Mouse (Mus musculus) midbrain, embryonic 10.5 days (tissue): ENCODE measurements around the gene Slc39a9. TPM values are rescaled to one million over a fixed set of nuclear protein-coding genes. Genes with fewer than 3 reads are reported as not detected.

Experiments
- DNase-seq: peaks from one replicate; pipeline ENCODE4 v3.0.0-alpha.2; 2017; ENCODE audit warnings: low spot score
- H3K27ac ChIP-seq: fragments of 300-500 bp; sonication (generic); replicated peaks from 2 replicates; pipeline ENCODE4 v1.5.1; 2016; ENCODE audit warnings: mild to moderate bottlenecking
- H3K27me3 ChIP-seq: fragments of 300-500 bp; sonication (generic); 2 replicates; pipeline ENCODE4 v1.6.1; 2016; ENCODE audit warnings: low read depth, mild to moderate bottlenecking; ENCODE audit not compliant: poor library complexity, severe bottlenecking
- H3K36me3 ChIP-seq: fragments of 300-500 bp; sonication (generic); 2 replicates; pipeline ENCODE4 v1.6.1; 2016; ENCODE audit warnings: mild to moderate bottlenecking, moderate library complexity
- H3K4me1 ChIP-seq: fragments of 300-500 bp; sonication (generic); 2 replicates; pipeline ENCODE4 v1.6.1; 2016
- H3K4me3 ChIP-seq: fragments of 300-500 bp; sonication (generic); 2 replicates; pipeline ENCODE4 v1.5.1; 2016; ENCODE audit warnings: mild to moderate bottlenecking, moderate library complexity
- H3K9me3 ChIP-seq: fragments of 300-500 bp; sonication (generic); replicated peaks from 2 replicates; pipeline ENCODE4 v1.6.1; 2016; ENCODE audit warnings: mild to moderate bottlenecking
- WGBS: fragments of 180-500 bp; shearing (Covaris S2); methylation state at CpG from one replicate; pipeline ENCODE4 v1.1.7; 2016; 5-methylcytosine and 5-hydroxymethylcytosine counted together
- polyA plus RNA-seq: library from polyadenylated mRNA; unstranded; fragments of >200 nt; fragmentation: Nextera tagmentation; extraction: Ambion mirVana; gene quantifications from 2 replicates; pipeline ENCODE4 v1.2.1, GENCODE M21; 2016

Gene Slc39a9
- polyA plus RNA-seq, 1 experiment from 2014 or later, result 26.3 TPM

DNA sequence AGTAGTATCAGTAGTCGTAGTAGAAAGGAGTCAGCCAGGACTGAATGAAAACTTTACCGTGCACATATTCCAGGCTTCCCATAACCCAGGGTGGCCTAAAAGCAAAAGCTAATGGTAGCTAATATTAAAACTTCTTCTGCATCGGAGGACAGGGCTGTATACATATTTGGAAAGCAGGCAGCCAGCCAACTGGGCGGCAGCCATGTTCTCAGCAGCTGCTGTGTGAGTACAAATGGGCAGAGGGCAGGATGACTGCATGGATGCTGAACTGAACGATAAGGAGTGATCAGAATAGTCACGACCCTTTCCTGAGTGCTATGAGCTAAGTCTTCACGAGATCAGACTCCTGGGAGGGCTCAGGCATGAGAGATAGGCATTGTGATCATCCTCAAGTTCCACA, 57.6 kb downstream of the Slc39a9 start:
- Histone ChIP-seq H3K36me3 (no peaks in the 10 kb centered on the region), H3K4me3 (no peak overlapping the region), H3K4me1 (peaks cover 4% of the 10 kb centered on the region; the same call in 1 of the 2 replicates), H3K27ac (no peak overlapping the region), H3K27me3 (no peaks in the 10 kb centered on the region; the same call in 1 of the 2 replicates), H3K9me3 (no peaks in the 10 kb centered on the region)
- 86% methylated on average over 7 of the region's 7 CpGs for WGBS
- DNase-seq, result no peak

DNA sequence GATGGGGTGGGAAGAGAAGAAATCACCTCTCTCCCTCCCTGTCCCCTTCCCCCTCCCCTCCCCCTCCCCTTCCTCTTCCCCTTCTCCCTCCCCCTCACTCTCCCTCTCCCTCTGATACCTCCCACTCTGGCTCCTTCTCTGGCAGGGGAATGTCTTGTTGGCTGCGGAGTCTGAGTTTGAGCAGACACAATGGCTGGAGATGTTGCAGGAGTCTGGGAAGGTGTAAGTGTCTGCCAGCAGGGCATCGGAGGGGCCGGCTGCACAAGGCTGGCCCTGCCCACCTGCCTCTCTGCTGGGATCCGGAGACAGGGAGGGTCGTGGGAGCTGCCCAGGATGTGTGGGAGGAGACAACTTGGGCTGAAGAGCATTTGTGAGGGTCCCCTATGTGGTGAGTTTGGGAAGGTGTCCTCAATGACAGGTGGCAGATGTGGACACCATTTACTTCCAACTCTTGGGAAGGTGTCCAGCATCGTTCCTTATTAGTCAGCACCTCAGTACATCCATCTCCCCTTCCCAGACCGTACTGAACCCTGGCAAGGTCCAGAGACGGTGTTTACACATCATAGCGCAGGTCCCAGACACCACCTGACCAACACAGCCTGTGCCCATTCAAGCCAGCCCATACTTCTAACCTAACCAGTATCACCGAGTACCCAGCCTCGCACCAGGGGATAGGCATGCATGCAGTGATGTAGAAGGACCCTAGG, 62.7 kb downstream of the Slc39a9 start:
- WGBS, result 64% methylated on average over 11 of the region's 11 CpGs
- no peak for DNase-seq

DNA sequence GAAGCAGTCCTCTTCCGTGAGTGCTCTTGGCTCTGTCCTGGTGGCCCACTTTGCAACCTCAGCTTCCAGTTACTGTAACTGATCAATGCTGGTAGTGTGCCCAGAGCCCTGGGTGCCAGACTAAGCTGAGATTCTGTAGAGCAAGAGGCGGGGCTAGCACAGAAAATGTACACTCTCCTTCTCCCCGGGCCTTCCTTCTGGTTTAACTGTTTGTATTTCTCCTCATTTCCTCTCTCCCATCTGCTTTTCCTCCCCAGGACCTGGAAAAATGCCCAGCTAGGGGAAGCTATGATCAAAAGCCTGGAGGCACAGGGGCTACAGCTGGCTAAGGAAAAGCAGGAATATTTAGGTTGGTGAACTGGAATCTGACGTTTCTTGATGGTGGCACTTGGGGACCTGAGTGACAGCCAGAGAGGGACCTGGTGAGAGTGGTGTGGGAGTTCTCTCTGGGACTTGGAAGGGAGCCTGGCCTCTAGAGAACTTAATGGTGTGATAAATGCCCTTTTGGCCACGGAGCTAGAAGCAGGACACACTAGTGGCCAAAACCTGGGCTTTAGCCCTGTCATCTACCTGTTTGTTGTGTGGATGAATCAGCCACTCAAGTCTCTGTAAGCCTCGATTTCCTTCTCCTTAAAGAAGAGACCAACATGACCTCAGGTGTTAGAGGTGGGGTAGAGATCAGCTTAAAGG, 63.4 kb downstream of the Slc39a9 start:
- Histone ChIP-seq H3K9me3 (no peaks in the 10 kb centered on the region), H3K36me3 (no peaks in the 10 kb centered on the region), H3K4me3 (no peak overlapping the region), H3K27ac (no peak overlapping the region), H3K27me3 (no peaks in the 10 kb centered on the region), H3K4me1 (peaks cover 5% of the 10 kb centered on the region; the same call in 1 of the 2 replicates)
- no peak for DNase-seq
- WGBS, result 78% methylated on average over 6 of the region's 6 CpGs

More for the DNA sequence above, 62.7 kb downstream of the Slc39a9 start:
- H3K36me3 ChIP-seq, result no peaks in the 10 kb centered on the region
- H3K4me1 ChIP-seq, result peaks cover 5% of the 10 kb centered on the region; the same call in 1 of the 2 replicates
- H3K27ac ChIP-seq, result no peak overlapping the region
- no peaks in the 10 kb centered on the region for H3K9me3 ChIP-seq
- no peak overlapping the region for H3K4me3 ChIP-seq
- no peaks in the 10 kb centered on the region for H3K27me3 ChIP-seq

DNA sequence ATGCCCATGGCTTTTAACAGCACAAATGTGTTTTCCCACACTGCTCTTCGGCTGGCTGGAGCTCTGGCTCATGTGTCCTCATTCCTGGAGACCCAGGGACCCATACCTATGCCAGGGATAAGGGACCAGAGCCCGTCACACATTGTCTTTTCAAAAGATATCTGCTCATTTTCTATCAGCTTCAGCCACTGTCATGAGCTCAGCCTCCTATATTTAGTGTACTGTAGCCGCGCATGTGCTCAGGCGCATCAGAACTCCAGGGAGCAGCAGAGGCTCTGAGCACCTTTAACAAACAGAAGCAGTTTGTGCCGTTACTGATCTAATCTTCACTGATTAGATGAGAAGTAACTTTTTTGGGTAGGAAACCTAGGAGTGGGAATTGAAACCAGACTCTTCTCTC, 72.2 kb downstream of the Slc39a9 start:
- no peaks in the 10 kb centered on the region for H3K9me3 ChIP-seq
- H3K4me3 ChIP-seq, result no peak overlapping the region
- DNase-seq, result no peak
- no peaks in the 10 kb centered on the region for H3K36me3 ChIP-seq
- peaks cover 20% of the 10 kb centered on the region for H3K4me1 ChIP-seq
- WGBS, result 84% methylated on average over 6 of the region's 6 CpGs
- H3K27me3 ChIP-seq, result peaks cover 7% of the 10 kb centered on the region
- no peak overlapping the region for H3K27ac ChIP-seq

DNA sequence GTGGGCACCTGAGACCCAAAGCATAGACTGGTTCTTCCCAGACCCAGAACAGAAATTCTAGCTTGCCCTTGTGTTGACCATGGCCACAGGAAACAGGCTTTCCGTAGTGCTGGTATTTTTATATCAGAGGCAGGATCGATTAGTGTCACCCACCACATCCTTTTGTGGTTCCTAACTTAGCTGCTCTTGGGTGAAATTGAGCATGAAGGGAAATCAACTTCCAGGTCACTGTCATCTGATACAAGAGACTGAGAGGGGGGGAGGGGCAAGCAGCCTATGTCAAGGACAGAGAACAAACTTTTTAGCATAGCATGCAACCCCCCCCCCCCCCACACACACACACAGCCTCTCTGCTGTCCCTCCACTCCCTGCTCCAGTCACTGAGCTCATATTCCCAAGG, 75.5 kb downstream of the Slc39a9 start:
- peaks cover 22% of the 10 kb centered on the region for H3K4me1 ChIP-seq
- H3K27ac ChIP-seq, result no peak overlapping the region
- WGBS, result 75% methylated on average over 2 of the region's 2 CpGs
- peaks cover 7% of the 10 kb centered on the region for H3K27me3 ChIP-seq
- DNase-seq, result no peak
- no peak overlapping the region for H3K4me3 ChIP-seq
- H3K9me3 ChIP-seq, result no peaks in the 10 kb centered on the region
- no peaks in the 10 kb centered on the region for H3K36me3 ChIP-seq

GRCm38 (mm10) chr12:80720507-80720906, 76.8 kb downstream of the Slc39a9 start:
- WGBS, result 47% methylated on average over 12 of the region's 12 CpGs
- peak; percentile 26 for DNase-seq
- Histone ChIP-seq H3K4me1 (peaks cover 17% of the 10 kb centered on the region), H3K27me3 (peaks cover 5% of the 10 kb centered on the region), H3K4me3 (no peak overlapping the region), H3K9me3 (no peaks in the 10 kb centered on the region), H3K27ac (no peak overlapping the region), H3K36me3 (no peaks in the 10 kb centered on the region)

- Histone ChIP-seq H3K4me1 (peaks cover 17% of the 10 kb centered on the region), H3K4me3 (no peak overlapping the region), H3K27me3 (peaks cover 4% of the 10 kb centered on the region; the same call in 1 of the 2 replicates), H3K36me3 (no peaks in the 10 kb centered on the region), H3K27ac (no peak overlapping the region), H3K9me3 (no peaks in the 10 kb centered on the region)
- 77% methylated on average over 15 of the region's 15 CpGs for WGBS
- DNase-seq, result no peak
These were observed 77.8 kb downstream of the Slc39a9 start for GRCm38 (mm10) chr12:80721458-80721857.

DNA sequence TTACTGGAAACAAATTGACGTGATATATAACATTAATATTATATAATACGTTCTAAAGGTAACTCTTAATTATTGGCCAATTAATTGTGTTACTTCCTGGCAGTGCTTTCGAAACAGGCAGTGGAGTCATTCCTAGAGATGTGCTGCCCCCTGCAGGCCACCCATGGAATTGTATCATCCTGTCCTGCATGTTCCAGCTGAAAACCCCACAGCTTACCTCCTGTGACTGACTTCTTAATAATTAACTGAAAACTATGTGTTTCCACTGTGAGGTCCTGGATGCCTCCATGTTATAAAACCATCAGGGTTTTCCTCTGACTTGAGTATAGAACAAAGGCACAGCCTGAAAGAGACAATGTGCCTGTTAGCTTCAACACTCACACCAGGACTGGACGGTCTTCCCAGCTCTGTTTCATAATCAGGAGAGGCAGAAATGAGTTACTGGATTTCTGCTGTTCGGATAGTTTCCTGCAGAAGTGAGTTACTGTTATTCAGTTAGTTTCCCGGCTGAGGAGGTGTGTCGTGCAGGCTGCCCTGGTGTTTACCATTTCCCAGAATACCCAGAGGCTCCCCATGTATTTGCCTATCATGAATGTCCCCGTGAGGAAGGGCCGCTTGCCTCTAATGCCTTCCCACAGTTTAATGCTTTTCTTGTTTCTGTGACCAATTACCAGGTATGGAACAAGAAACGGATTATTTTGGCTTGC, 81.3 kb downstream of the Slc39a9 start:
- H3K27ac ChIP-seq, result no peak overlapping the region
- no peak overlapping the region for H3K4me3 ChIP-seq
- DNase-seq, result peak; percentile 77
- no peaks in the 10 kb centered on the region for H3K9me3 ChIP-seq
- no peaks in the 10 kb centered on the region for H3K36me3 ChIP-seq
- 0 out of 2 replicates have a peak, but pooled peaks cover 6% of the 10 kb centered on the region for H3K27me3 ChIP-seq
- H3K4me1 ChIP-seq, result peaks cover 10% of the 10 kb centered on the region
- WGBS, result 38% methylated on average over 10 of the region's 10 CpGs

DNA sequence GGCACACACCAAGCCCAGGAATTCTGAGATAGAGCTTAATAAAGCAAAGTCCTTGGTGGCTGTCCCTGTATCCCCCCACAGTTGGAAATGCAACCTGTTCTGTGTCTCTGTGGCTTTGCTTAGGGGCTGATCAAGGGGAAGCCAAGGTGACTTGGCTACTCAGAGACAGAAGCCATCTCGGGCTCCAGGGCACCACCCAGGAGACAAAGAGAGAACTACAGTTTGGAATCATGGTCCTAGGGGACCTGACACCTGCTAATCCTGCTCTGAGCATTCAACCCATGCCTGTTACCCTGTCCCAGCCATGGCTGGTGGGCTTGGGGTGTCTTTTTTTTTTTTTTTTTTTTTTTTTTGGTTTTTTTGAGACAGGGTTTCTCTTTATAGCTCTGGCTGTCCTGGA, 84.5 kb downstream of the Slc39a9 start:
- Histone ChIP-seq H3K27ac (no peak overlapping the region), H3K4me1 (peaks cover 2% of the 10 kb centered on the region; the same call in 1 of the 2 replicates), H3K9me3 (no peaks in the 10 kb centered on the region), H3K4me3 (no peak overlapping the region), H3K27me3 (0 out of 2 replicates have a peak, but pooled peaks cover 6% of the 10 kb centered on the region), H3K36me3 (no peaks in the 10 kb centered on the region)
- no peak for DNase-seq
- 45% methylated on average over 1 of the region's 1 CpGs for WGBS

- no peaks in the 10 kb centered on the region for H3K9me3 ChIP-seq
- DNase-seq, result no peak
- 58% methylated on average over 2 of the region's 2 CpGs for WGBS
- H3K36me3 ChIP-seq, result no peaks in the 10 kb centered on the region
- peaks cover 2% of the 10 kb centered on the region; the same call in 1 of the 2 replicates for H3K4me1 ChIP-seq
- no peak overlapping the region for H3K27ac ChIP-seq
- 0 out of 2 replicates have a peak, but pooled peaks cover 6% of the 10 kb centered on the region for H3K27me3 ChIP-seq
- H3K4me3 ChIP-seq, result no peak overlapping the region
These were observed 85.1 kb downstream of the Slc39a9 start for GRCm38 (mm10) chr12:80728814-80729213.

- 87% methylated on average over 12 of the region's 12 CpGs for WGBS
- no peaks in the 10 kb centered on the region for H3K9me3 ChIP-seq
- H3K36me3 ChIP-seq, result no peaks in the 10 kb centered on the region
- peaks cover 9% of the 10 kb centered on the region for H3K4me1 ChIP-seq
- no peak overlapping the region for H3K27ac ChIP-seq
- 0 out of 2 replicates have a peak, but pooled peaks cover 6% of the 10 kb centered on the region for H3K27me3 ChIP-seq
- H3K4me3 ChIP-seq, result no peak overlapping the region
- no peak for DNase-seq
These were observed 86.3 kb downstream of the Slc39a9 start for GRCm38 (mm10) chr12:80729758-80730530.

DNA sequence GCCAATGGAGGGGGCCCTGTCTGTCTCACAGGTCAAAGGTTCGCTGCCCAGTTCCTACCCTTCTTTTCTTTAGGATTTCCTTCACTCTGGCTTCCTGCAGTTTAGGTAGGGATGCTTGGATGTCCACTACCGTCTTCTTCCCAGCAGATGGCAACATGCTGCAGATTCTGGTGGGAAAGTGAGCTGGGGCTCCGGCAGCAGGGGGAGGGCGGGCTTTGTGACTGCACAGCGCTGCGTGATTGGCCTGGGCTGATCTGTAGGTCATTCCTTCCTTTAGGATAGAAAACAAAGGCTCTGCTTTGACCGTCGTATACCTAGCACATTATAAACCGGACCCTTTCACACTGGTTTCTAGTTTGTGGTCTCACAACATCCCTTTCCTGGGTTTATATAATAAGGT, 86.9 kb downstream of the Slc39a9 start:
- peak overlapping the region; percentile 50 for H3K27ac ChIP-seq
- H3K36me3 ChIP-seq, result no peaks in the 10 kb centered on the region
- DNase-seq, result peak; percentile 85
- no peaks in the 10 kb centered on the region for H3K9me3 ChIP-seq
- peaks cover 15% of the 10 kb centered on the region for H3K4me1 ChIP-seq
- H3K27me3 ChIP-seq, result 0 out of 2 replicates have a peak, but pooled peaks cover 6% of the 10 kb centered on the region
- WGBS, result 7% methylated on average over 9 of the region's 9 CpGs
- H3K4me3 ChIP-seq, result 0 out of 2 replicates have a peak overlapping the region, but pooled peaks have one; percentile 11
